Mouse (Mus musculus): ENCODE measurements at regions not wholly inside any gene's neighbourhood (a gene's known extent, or its start where the extent isn't known, plus 50 kb on each side); places are given as distances from the start of the nearest gene placed in this dataset.

GRCm38 (mm10) chr11:27833736-27834135, 505.9 kb downstream of the Gm6685 start:
- no peak for DNase-seq (ENCODE audit: low read depth, low spot score)

- DNase-seq (ENCODE audit: low read depth, low spot score) = no peak
Measured at GRCm38 (mm10) chr11:27799826-27800620, 539.6 kb downstream of the Gm6685 start.

GRCm38 (mm10) chr11:27753913-27754218, 585.8 kb downstream of the Gm6685 start:
- DNase-seq (ENCODE audit: low read depth, low spot score) = no peak

- peak; percentile 34 for DNase-seq (ENCODE audit: low read depth, low spot score)
Measured at GRCm38 (mm10) chr11:27753212-27753912, 586.3 kb downstream of the Gm6685 start.

- no peak for DNase-seq (ENCODE audit: low read depth, low spot score)
Measured at GRCm38 (mm10) chr11:27726109-27726508, 613.6 kb downstream of the Gm6685 start.

GRCm38 (mm10) chr11:27721346-27721745, 618.3 kb downstream of the Gm6685 start:
- no peak for DNase-seq (ENCODE audit: low read depth, low spot score)

- no peak for DNase-seq (ENCODE audit: low read depth, low spot score)
Measured at GRCm38 (mm10) chr11:27672436-27672835, 667.2 kb downstream of the Gm6685 start.
